Mouse (Mus musculus): ENCODE measurements at regions not wholly inside any gene's neighbourhood (a gene's known extent, or its start where the extent isn't known, plus 50 kb on each side); places are given as distances from the start of the nearest gene placed in this dataset.

DNA sequence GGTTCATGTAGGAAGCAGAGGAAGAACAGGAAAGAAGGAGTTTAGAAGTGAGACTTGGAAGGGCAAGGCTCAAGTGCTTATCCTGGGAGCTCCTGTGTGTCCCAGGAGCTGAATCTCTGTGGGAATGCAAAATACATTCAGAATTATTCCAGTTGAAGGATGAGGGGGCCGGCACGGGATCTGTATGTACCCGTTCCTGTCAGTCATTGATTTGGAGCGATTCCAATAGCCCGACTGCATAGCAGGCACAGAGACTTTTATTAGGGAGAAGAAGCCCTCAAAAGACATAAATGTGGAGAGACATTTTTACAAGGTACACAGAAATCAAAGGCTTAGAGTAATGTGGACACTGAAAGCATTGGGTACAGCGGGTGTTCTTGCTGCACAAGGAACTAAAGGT lies 181.8 kb upstream of the Pcsk2 start:
- H3K27me3 ChIP-seq (ENCODE audit: insufficient read depth, low read length): no peaks in the 10 kb centered on the region
- TF ChIP-seq CTCF (IDR thresholded peaks at IDR 0.05; ENCODE audit: low read depth): no peak
- ATAC-seq: no peak

DNA sequence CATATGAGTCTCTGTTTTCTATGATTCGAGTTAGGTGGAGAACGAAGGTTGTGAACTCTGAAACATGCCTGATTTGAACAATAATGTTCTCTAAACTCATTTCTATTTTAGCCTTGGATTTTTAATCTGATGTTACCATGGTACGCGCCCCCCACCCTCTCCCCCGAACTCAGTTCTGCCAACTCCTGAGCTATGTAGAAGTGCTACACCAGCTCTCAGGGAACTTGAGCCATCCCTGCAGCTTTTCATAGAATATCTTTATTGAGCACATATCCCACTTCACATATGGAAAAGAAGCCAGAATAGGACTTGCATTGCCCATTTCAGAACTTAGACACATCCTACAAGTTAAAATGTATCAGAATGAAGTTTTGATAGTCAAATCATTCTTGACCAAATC lies 180.0 kb upstream of the Pcsk2 start:
- WGBS: 91% methylated on average over 5 of the region's 5 CpGs
- no peak overlapping the region for H3K9ac ChIP-seq
- no peaks in the 10 kb centered on the region for H3K27me3 ChIP-seq (ENCODE audit: insufficient read depth, low read length)
- H3K27ac ChIP-seq (ENCODE audit: low read depth, low read length): no peak overlapping the region
- H3K4me1 ChIP-seq (ENCODE audit: insufficient read depth): no peaks in the 10 kb centered on the region
- H3K4me2 ChIP-seq (ENCODE audit: low read depth): no peak overlapping the region
- H3K9me3 ChIP-seq (ENCODE audit: low read length): no peaks in the 10 kb centered on the region
- ATAC-seq: no peak
- no peak for DNase-seq
- H3K36me3 ChIP-seq (ENCODE audit: insufficient read depth): no peaks in the 10 kb centered on the region
- TF ChIP-seq CTCF (IDR thresholded peaks at IDR 0.05; ENCODE audit: low read depth): no peak
- no peak overlapping the region for H3K4me3 ChIP-seq (ENCODE audit: low read depth, low read length)

More for the DNA sequence above, 181.8 kb upstream of the Pcsk2 start:
- H3K4me1 ChIP-seq (ENCODE audit: insufficient read depth): no peaks in the 10 kb centered on the region
- H3K4me2 ChIP-seq (ENCODE audit: low read depth): no peak overlapping the region
- H3K9ac ChIP-seq: no peak overlapping the region
- 38% methylated on average over 6 of the region's 6 CpGs for WGBS
- H3K27ac ChIP-seq (ENCODE audit: low read depth, low read length): no peak overlapping the region
- no peak overlapping the region for H3K4me3 ChIP-seq (ENCODE audit: low read depth, low read length)
- no peaks in the 10 kb centered on the region for H3K9me3 ChIP-seq (ENCODE audit: low read length)
- no peaks in the 10 kb centered on the region for H3K36me3 ChIP-seq (ENCODE audit: insufficient read depth)
- DNase-seq: no peak
